Mouse (Mus musculus): ENCODE measurements around the gene Cldn10.

- TF ChIP-seq POLR2A (IDR thresholded peaks at IDR 0.05; ENCODE audit: control insufficient read depth, low read depth, low read length), result no peak
- TF ChIP-seq CTCF (IDR thresholded peaks at IDR 0.05; ENCODE audit: control insufficient read depth, insufficient read depth, insufficient replicate concordance, low read depth, low read length), result no peak
Observed at GRCm38 (mm10) chr14:118854371-118855114, 66.8 kb downstream of the Cldn10 start.
